Mouse (Mus musculus) liver, postnatal 0 days (tissue): Measurements from ENCODE around the gene Eif2b3.

Source experiments
- CTCF ChIP-seq: sonication (generic); IDR thresholded peaks from 2 replicates; pipeline ENCODE4 v1.5.1; 2016; ENCODE audit warnings: antibody characterized with exemption, low read depth
- EP300 ChIP-seq: IDR thresholded peaks from 2 replicates; pipeline ENCODE4 v1.6.1; 2016; ENCODE audit warnings: antibody characterized with exemption, low read depth, mild to moderate bottlenecking

DNA sequence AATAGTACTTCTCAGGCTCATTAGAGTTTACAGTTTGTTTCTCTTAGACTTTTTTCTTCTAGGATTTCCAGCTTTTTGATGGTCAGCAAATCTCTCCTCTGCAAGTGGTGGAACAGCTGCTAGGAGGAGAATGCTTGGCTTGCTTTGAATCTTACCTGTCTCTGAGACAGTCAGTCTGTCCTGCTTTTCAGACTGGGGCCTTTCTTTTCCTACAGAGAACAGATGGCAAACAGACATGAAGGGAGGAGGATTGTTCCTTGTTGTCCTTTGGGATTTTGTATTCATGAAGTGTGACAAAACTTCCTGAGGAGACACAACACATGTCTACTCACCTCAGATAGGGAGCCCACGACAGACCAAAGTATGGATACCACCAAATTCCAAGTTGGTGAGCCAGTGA lies 21.6 kb downstream of the Eif2b3 start:
- TF ChIP-seq CTCF: no peak
- no peak for TF ChIP-seq EP300
